Mouse (Mus musculus) heart, adult 11 months (tissue): ENCODE results near the gene Mipol1.
A peak's percentile ranks its signal among the peaks of the same experiment; 100 is the strongest.

Experiments used
- DNase-seq: peaks from one replicate; pipeline ENCODE4 v3.0.0; 2022

Gene Mipol1

DNA sequence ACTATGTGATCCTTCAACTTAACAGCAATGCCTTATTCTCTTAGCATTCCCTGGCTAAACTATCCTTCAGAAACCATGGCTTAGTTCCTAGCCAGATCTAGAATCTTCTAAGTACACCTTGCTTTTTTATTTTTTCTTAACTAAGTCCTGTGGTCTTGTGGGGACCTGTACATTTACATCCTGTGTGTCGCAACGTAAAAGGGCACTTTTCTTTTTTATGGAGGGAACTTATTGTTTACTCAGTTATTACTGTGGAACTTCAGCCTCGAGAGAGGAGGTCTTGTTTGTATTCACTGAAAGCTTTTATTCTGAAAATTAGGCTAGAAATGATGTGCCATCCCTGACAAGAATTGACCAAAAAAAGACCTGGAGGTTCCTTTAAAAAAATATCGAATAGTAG, 298.1 kb downstream of the Mipol1 start:
- peak; percentile 31 for DNase-seq

GRCm38 (mm10) chr12:57530474-57530873, 300.2 kb downstream of the Mipol1 start:
- DNase-seq, result peak; percentile 81

- DNase-seq, result peak; percentile 72
Observed at GRCm38 (mm10) chr12:57534517-57534878, 304.3 kb downstream of the Mipol1 start.

GRCm38 (mm10) chr12:57534879-57535611, 304.8 kb downstream of the Mipol1 start:
- peak; percentile 78 for DNase-seq

- DNase-seq, result peak; percentile 83
Observed at GRCm38 (mm10) chr12:57536056-57536908, 306.1 kb downstream of the Mipol1 start.

GRCm38 (mm10) chr12:57536909-57537670, 306.9 kb downstream of the Mipol1 start:
- peak; percentile 64 for DNase-seq

DNA sequence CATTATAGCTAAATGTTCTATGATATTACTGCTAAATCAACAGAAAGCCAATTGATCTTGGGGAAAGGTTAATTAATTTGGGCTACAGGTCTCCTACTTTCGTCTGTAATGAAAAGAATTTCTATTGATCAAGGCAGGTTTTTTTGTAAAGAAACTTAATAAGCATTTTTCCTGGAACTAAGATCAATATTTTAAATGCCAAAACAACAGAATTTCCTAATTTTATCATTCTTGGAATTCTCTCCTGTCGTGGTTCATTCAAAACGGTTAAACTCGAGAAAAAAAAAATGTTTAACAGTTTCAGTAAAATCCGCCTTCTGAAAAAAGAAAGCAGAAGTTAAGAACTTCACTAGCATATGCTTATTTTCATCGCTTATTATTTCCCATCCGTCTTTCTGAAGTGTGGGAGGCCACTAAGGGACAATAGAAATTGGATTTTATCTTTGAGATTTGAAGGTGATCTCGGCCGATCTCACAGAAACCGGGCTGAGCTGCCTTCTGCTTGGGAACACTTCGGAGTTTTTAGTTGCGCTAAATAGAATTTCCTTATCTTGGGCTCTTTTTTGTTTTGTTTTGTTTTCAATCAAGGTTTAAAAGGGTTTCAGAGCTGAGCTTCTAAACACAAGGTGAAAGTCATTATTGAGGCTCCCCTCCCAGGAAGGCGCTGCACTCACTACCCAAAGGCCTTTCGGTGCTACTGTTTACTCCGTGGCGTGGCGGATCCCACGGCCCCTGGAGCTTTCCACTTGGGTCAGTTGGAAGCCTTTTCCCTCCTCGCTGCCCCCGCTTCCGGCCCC, 307.8 kb downstream of the Mipol1 start:
- peak; percentile 64 for DNase-seq

- DNase-seq, result peak; percentile 85
Observed at GRCm38 (mm10) chr12:57538588-57539550, 308.6 kb downstream of the Mipol1 start.

DNA sequence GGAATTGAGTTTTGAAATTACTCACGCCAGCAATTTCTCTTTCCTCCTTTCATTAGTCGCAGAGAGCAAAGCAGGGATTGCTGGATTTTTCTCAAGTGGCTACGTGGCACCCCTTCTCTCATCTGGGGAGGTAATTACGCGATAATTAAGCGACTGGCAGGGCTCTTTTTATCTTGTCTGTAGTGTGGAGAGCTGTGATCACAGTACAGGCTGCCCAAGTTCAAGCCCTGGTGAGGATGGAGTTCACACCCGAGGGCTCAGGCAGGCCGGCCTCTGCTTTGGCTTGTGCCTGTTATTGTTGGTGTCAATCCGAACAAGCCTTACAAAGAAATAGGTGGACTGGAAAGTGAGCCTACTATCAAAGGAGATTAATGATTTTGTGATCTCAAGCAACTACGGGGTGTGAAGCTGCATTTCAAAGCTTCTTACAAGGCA, 309.3 kb downstream of the Mipol1 start:
- DNase-seq, result peak; percentile 88

GRCm38 (mm10) chr12:57541118-57541517, 310.9 kb downstream of the Mipol1 start:
- peak; percentile 42 for DNase-seq

GRCm38 (mm10) chr12:57541931-57542745, 311.9 kb downstream of the Mipol1 start:
- DNase-seq, result peak; percentile 84

DNA sequence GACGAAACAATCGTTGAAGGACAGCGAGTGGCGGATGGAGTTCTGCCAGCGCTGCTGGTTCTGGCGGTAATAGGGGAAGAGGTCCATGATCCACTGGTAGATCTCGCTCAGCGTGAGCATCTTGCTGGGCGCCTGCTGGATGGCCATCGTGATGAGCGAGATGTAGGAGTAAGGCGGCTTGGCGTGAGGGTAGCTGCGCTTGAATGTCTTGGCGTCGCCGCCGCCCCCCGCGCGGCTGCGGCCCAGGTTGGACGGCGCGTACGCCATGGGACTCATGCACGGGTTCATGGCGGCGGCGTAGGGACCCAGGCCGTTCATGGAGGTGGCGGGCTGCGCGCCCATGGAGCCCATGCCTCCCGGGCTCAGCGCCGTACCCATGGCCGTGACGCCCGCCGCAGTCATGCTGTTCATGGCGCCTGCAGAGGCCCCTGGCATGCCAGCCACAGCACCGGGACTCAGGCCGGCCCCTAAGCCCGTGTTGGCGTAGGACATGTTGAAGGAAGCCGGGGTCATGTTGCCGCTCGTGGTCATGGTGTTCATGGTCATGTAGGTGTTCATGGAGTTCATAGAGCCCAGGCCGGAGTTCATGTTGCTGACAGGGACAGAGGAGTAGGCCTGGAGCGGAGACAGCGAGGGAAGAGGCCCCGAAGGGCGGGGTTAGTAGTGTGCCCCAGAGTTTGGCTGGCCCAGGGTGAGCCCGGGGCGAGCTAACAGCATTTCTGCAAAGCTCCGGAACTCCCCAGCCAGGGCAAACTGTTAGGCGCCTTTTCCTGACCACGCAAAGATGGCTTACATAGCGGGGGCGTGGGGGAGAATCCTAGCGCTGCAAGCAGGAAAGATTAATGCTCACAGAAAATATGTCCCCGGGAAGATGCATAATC, 312.8 kb downstream of the Mipol1 start:
- DNase-seq, result peak; percentile 86

- DNase-seq, result no peak
Observed at GRCm38 (mm10) chr12:57543627-57543991, 313.4 kb downstream of the Mipol1 start.

GRCm38 (mm10) chr12:57544641-57545370, 314.6 kb downstream of the Mipol1 start:
- DNase-seq, result peak; percentile 66

GRCm38 (mm10) chr12:57545371-57546241, 315.4 kb downstream of the Mipol1 start:
- DNase-seq, result peak; percentile 92
